Mouse (Mus musculus) testis, adult 2 months (tissue): ENCODE measurements at regions not wholly inside any gene's neighbourhood (a gene's known extent, or its start where the extent isn't known, plus 50 kb on each side); places are given as distances from the start of the nearest gene placed in this dataset.

Experiments
- H3K27ac ChIP-seq: fragments of 200-500 bp; 2 replicates; pipeline ENCODE4 v1.5.1; 2012; ENCODE audit warnings: low read depth, low read length; ENCODE audit not compliant: control insufficient read depth, insufficient read depth
- H3K27me3 ChIP-seq: fragments of 200-500 bp; 2 replicates; pipeline ENCODE4 v1.6.1; 2012; ENCODE audit warnings: mild to moderate bottlenecking, low read length, moderate library complexity; ENCODE audit not compliant: control insufficient read depth, insufficient read depth
- H3K36me3 ChIP-seq: fragments of 200-500 bp; 2 replicates; pipeline ENCODE4 v1.6.1; 2012; ENCODE audit warnings: mild to moderate bottlenecking, low read length; ENCODE audit not compliant: control insufficient read depth, insufficient read depth
- H3K4me1 ChIP-seq: fragments of 200-500 bp; 2 replicates; pipeline ENCODE4 v1.6.1; 2012; ENCODE audit warnings: low read length; ENCODE audit not compliant: control insufficient read depth, insufficient read depth
- H3K4me3 ChIP-seq: fragments of 200-500 bp; 2 replicates; pipeline ENCODE4 v1.5.1; 2012; ENCODE audit warnings: low read depth, mild to moderate bottlenecking, low read length, moderate library complexity, mixed read lengths; ENCODE audit not compliant: control insufficient read depth
- CTCF ChIP-seq: fragments of 200-500 bp; IDR thresholded peaks from 2 replicates; pipeline ENCODE4 v1.5.1; 2012; ENCODE audit warnings: low read depth, mild to moderate bottlenecking, inconsistent platforms, low read length, moderate library complexity; ENCODE audit not compliant: control insufficient read depth, insufficient read depth, insufficient replicate concordance
- POLR2A ChIP-seq: fragments of 200-500 bp; IDR thresholded peaks from 2 replicates; pipeline ENCODE4 v1.6.1; 2012; ENCODE audit warnings: low read depth, mild to moderate bottlenecking, inconsistent platforms, low read length, moderate library complexity; ENCODE audit not compliant: control insufficient read depth

GRCm38 (mm10) chr13:115316681-115317080 is 214.9 kb upstream of the Itga1 start:
- H3K27me3 ChIP-seq = no peaks in the 10 kb centered on the region
- TF ChIP-seq POLR2A = no peak
- TF ChIP-seq CTCF = no peak
- H3K4me1 ChIP-seq = no peaks in the 10 kb centered on the region
- no peaks in the 10 kb centered on the region for H3K36me3 ChIP-seq
- no peak overlapping the region for H3K4me3 ChIP-seq
- no peak overlapping the region for H3K27ac ChIP-seq

- Histone ChIP-seq H3K36me3 (no peaks in the 10 kb centered on the region), H3K4me3 (no peak overlapping the region), H3K4me1 (no peaks in the 10 kb centered on the region), H3K27ac (no peak overlapping the region), H3K27me3 (no peaks in the 10 kb centered on the region)
- TF ChIP-seq POLR2A = no peak
- TF ChIP-seq CTCF = no peak
These were observed 206.8 kb upstream of the Itga1 start for GRCm38 (mm10) chr13:115308586-115308985.

GRCm38 (mm10) chr13:115287371-115287770 is 185.6 kb upstream of the Itga1 start:
- no peaks in the 10 kb centered on the region for H3K4me1 ChIP-seq
- TF ChIP-seq CTCF = no peak
- no peak for TF ChIP-seq POLR2A
- H3K4me3 ChIP-seq = no peak overlapping the region
- no peak overlapping the region for H3K27ac ChIP-seq
- H3K27me3 ChIP-seq = no peaks in the 10 kb centered on the region
- H3K36me3 ChIP-seq = no peaks in the 10 kb centered on the region

- Histone ChIP-seq H3K27me3 (no peaks in the 10 kb centered on the region), H3K27ac (no peak overlapping the region), H3K4me1 (no peaks in the 10 kb centered on the region), H3K36me3 (no peaks in the 10 kb centered on the region), H3K4me3 (no peak overlapping the region)
- TF ChIP-seq POLR2A (no peak), CTCF (no peak)
These were observed 164.4 kb upstream of the Itga1 start for GRCm38 (mm10) chr13:115266164-115266563.

DNA sequence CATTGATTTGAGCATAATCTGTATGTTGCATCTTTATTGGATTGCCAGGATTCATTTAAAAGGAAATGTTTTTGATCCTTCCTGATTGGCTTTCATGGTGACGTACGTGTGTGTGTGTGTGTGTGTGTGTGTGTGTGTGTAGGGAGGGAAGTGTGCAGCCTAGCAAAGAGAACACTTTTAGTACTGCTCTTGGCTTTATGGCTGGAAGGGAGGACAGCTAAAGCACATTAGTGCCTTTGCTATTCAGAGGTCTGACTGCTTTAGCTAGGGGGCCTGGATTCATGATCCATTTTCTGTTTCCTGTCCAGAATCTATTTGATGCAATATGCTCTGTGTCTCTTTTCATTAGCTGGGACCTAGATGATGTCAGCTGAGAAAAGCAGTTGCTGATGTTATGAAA is 155.6 kb upstream of the Itga1 start:
- H3K4me1 ChIP-seq = no peaks in the 10 kb centered on the region
- no peak overlapping the region for H3K4me3 ChIP-seq
- H3K27ac ChIP-seq = no peak overlapping the region
- H3K36me3 ChIP-seq = no peaks in the 10 kb centered on the region
- no peaks in the 10 kb centered on the region for H3K27me3 ChIP-seq
- TF ChIP-seq CTCF (no peak), POLR2A (no peak)

DNA sequence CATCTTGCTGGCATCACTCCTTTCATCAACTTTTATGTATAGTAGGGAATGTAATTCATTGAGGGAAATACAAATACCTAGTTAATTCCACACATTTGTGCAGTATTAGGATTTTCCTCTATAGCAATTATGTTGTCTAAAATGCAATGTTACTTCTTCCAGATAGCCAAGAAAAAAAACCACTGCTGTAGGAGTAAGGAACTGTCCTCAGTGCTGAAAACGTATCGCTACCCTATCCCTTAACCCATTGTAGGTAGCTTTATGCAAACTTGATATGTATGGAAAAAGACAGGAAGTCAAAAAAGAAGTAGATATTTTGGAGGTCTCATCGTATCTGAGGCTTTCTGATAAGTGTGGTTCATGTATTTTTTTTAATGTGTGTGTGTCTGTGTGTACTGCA is 150.8 kb upstream of the Itga1 start:
- Histone ChIP-seq H3K4me1 (no peaks in the 10 kb centered on the region), H3K27me3 (no peaks in the 10 kb centered on the region), H3K27ac (no peak overlapping the region), H3K4me3 (no peak overlapping the region), H3K36me3 (no peaks in the 10 kb centered on the region)
- no peak for TF ChIP-seq POLR2A
- TF ChIP-seq CTCF = no peak

DNA sequence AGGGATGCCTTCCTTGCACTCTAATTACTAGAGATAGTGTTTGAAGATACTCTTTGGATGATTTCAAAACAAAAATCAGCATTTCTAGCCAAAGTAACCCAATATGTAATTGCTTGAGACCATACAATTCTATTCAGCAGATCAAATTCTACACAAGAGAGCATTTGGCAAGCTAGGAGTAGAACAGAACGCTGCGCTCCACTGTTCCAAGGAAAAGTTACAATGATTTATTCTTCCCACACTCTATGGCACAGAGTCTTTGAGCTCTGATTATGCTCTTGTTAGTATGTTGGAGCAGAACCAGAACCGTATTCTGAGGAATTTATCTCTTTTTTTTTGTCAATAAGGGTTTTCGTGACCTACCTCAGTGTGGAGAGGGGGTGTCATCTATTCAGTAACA is 130.2 kb upstream of the Itga1 start:
- TF ChIP-seq CTCF (no peak), POLR2A (no peak)
- Histone ChIP-seq H3K4me1 (no peaks in the 10 kb centered on the region), H3K27me3 (no peaks in the 10 kb centered on the region), H3K4me3 (no peak overlapping the region), H3K36me3 (no peaks in the 10 kb centered on the region), H3K27ac (no peak overlapping the region)

DNA sequence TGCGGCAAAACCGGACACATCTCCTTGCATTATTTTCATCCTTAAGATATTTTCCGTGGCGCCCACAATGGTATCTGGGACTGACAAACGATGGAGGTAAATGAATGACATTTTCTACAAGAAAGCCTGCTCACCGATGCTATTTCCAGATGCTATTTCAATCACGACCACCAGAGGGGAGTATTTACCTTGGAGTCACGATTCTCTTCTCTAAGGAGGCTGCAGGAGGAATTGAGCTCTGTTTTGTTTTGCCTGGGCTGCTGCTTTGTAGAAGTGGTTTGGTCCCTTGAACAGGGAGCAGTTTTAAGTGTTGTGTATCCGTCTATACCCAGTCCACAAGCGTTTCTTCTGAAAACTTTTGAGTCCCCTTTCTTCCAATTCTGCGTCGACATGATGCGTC is 128.7 kb upstream of the Itga1 start:
- no peak overlapping the region for H3K27ac ChIP-seq
- H3K4me3 ChIP-seq = no peak overlapping the region
- no peaks in the 10 kb centered on the region for H3K4me1 ChIP-seq
- TF ChIP-seq POLR2A = no peak
- TF ChIP-seq CTCF = peak; percentile 34; the same call in 1 of the 2 replicates
- no peaks in the 10 kb centered on the region for H3K27me3 ChIP-seq
- H3K36me3 ChIP-seq = no peaks in the 10 kb centered on the region
